Mouse (Mus musculus): Measurements from ENCODE around the gene Icam1. TPM values are rescaled to one million over a fixed set of nuclear protein-coding genes. Genes with fewer than 3 reads are reported as not detected.
A peak's percentile ranks its signal among the peaks of the same experiment; 100 is the strongest.

The Icam1 gene
- total and polyA plus RNA-seq, 2 experiments from 2014 or later, result 9.0 to 19.1 TPM

DNA sequence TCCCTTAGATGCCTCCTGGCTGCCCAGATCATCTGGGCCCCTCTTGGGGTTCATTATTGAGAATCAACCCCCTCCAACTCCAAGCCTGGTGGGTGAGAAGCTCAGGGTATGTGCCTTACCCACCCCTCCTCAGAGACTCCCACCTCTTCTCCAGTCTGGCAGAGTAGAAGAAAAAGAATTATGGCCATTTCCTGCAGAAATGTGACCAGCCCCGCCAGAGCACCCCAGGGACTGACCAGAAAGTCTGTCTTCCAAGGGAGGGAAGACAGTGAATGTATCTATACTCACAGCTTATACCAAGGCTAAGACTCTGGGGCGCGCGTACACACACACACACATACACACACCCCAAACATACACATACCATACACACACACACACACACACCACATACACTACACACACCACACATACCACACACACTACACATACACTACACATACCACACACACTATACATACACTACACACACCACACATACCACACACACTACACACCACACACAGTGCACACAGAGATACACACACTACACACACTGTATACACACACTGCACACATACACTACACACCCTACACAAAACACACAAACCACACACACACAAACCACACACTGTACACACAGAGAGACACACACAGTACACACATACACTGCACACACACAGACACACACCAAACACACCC, 42.6 kb upstream of the Icam1 start:
- Histone ChIP-seq H3K4me3 (ENCODE audit: low read depth, low read length) (no peak overlapping the region), H3K27ac (ENCODE audit: low read depth) (peak overlapping the region; percentile 76), H3K4me1 (ENCODE audit: control insufficient read depth, insufficient read depth) (peaks cover 26% of the 10 kb centered on the region; the same call in 1 of the 2 replicates), H3K9ac (replicated peaks; ENCODE audit: low read depth, low read length) (no peak overlapping the region; the same call in 1 of the 2 replicates), H3K4me2 (ENCODE audit: low read depth, low read length) (peak overlapping the region; percentile 34; the same call in 1 of the 2 replicates), H3K9me3 (replicated peaks; ENCODE audit: control insufficient read depth, low read length) (no peaks in the 10 kb centered on the region), H3K27me3 (ENCODE audit: control insufficient read depth, insufficient read depth, low read length) (no peaks in the 10 kb centered on the region), H3K36me3 (replicated peaks; ENCODE audit: control insufficient read depth, insufficient read depth, low read length) (peaks cover 10% of the 10 kb centered on the region)
- no peak for TF ChIP-seq EP300 (IDR thresholded peaks at IDR 0.05; ENCODE audit: low read depth)
- 90% methylated on average over 4 of the region's 4 CpGs for WGBS
- DNase-seq (ENCODE audit: low spot score) (no peak), ATAC-seq (ENCODE audit: insufficient read depth, low read depth) (no peak)

DNA sequence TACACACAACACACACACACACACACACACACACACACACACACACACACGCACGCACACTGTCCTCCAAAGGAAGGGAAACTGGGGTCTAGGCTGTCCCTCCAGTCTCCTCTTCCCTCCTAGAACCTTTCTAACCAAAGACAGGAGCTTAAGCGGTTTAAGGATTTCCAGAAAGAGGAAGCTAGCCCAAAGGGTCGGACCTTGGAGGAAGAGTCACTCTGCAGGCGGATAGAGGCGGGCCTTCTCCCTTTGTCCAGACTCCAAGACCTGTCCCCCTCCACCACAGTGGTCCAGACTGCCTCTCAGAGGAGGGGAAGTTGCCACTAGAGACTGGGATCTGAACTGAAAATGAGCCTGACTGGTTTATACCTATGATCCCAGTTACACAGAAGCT, 42.1 kb upstream of the Icam1 start:
- no peaks in the 10 kb centered on the region for H3K27me3 ChIP-seq (ENCODE audit: control insufficient read depth, insufficient read depth, low read length)
- 48% methylated on average over 6 of the region's 6 CpGs for WGBS
- TF ChIP-seq EP300 (IDR thresholded peaks at IDR 0.05; ENCODE audit: low read depth), result no peak
- H3K27ac ChIP-seq (ENCODE audit: low read depth), result peak overlapping the region; percentile 47
- no peak overlapping the region for H3K4me3 ChIP-seq (ENCODE audit: low read depth, low read length)
- ATAC-seq (ENCODE audit: insufficient read depth, low read depth), result no peak
- peaks cover 5% of the 10 kb centered on the region for H3K36me3 ChIP-seq (replicated peaks; ENCODE audit: control insufficient read depth, insufficient read depth, low read length)
- DNase-seq (ENCODE audit: low spot score), result no peak
- H3K4me1 ChIP-seq (ENCODE audit: control insufficient read depth, insufficient read depth), result peaks cover 26% of the 10 kb centered on the region; the same call in 1 of the 2 replicates
- no peak overlapping the region for H3K9ac ChIP-seq (replicated peaks; ENCODE audit: low read depth, low read length)
- no peaks in the 10 kb centered on the region for H3K9me3 ChIP-seq (replicated peaks; ENCODE audit: control insufficient read depth, low read length)
- H3K4me2 ChIP-seq (ENCODE audit: low read depth, low read length), result peak overlapping the region; percentile 34; the same call in 1 of the 2 replicates

DNA sequence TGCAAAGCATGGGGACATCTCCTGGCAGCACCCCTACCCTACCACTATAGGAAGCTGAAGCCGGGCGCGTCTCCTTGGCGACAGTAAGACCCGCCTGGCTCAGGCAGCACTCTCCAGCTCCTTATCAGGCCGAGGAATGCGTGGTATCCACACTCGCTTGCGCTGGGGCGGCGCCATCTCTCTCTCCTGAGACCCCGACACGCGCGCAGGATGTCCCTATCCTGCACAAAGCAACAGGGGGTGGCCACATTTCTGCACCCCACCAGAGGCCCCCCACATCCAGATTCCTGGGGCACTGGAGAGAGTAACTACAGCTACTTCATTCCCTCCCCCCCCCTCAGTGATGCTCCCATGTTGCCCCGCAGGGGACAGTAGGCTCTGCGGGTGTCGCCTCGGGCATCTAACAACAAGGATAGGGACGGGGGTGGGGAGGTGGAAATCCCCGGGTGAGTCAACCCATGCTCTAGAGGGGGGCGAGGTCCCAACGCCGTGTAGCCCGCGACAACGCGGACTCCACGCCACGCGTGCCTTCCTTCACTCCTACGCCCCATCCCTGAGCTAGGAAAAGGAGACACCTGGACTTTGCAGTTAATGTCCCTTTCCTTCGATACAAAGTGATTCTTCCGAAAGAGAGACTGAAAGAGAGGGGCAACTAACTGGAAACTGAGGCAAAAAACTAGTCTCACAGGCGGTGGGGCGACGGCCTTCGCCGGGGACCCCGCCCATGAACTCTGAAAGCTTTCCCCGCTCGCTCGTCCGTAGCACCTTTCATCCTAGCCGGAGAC, 40.2 kb upstream of the Icam1 start:
- H3K9ac ChIP-seq (replicated peaks; ENCODE audit: low read depth, low read length), result peak overlapping the region; percentile 80
- peak overlapping the region; percentile 94 for H3K4me2 ChIP-seq (ENCODE audit: low read depth, low read length)
- H3K9me3 ChIP-seq (replicated peaks; ENCODE audit: control insufficient read depth, low read length), result no peaks in the 10 kb centered on the region
- H3K36me3 ChIP-seq (replicated peaks; ENCODE audit: control insufficient read depth, insufficient read depth, low read length), result no peaks in the 10 kb centered on the region
- no peaks in the 10 kb centered on the region for H3K27me3 ChIP-seq (ENCODE audit: control insufficient read depth, insufficient read depth, low read length)
- TF ChIP-seq EP300 (IDR thresholded peaks at IDR 0.05; ENCODE audit: low read depth), result no peak
- no peak for TF ChIP-seq CTCF (IDR thresholded peaks at IDR 0.05; ENCODE audit: low read depth)
- peak overlapping the region; percentile 82 for H3K4me3 ChIP-seq (ENCODE audit: low read depth, low read length)
- WGBS, result 1% methylated on average over 45 of the region's 45 CpGs
- peak overlapping the region; percentile 86 for H3K27ac ChIP-seq (ENCODE audit: low read depth)
- DNase-seq (ENCODE audit: low spot score) (peak; percentile 82), ATAC-seq (ENCODE audit: insufficient read depth, low read depth) (peak; percentile 60)
- peaks cover 26% of the 10 kb centered on the region; the same call in 1 of the 2 replicates for H3K4me1 ChIP-seq (ENCODE audit: control insufficient read depth, insufficient read depth)

DNA sequence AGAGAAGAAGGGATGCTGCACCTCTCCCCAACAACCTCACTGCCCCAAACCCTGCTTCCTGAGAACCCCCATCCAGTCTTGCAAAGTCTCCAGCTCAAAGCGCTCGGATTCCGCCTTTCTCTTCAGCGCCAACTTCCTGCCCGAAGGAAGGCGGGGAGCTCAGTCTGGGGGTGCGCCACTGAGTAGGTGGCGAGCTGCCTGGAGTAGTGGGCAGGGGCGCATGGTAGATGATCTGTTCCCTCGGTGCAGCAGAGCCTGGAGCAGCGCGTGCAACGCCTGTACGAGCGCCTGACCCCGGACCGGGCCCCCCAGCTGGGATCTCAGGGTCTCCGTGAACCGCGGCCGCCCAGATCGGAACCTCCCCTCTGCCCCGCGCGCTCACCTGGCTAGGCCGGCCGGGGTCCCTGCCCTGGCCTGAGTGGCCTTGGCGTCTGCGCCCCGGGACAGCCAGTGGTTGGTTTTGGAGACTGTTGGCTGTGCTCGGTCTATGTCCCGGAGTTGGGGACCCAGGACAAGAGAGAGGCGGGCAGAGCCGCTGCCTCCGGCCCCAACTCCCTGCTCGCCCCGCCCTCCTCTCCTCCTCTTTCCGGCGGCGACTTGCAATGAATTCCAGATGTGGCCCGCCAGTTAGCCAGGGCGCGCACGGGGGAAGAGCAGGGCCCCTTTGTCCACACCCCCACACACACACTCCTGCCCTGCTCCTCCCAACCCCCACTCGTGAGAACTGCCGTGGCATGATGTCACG, 39.4 kb upstream of the Icam1 start, which contains the start of gene S1pr2:
Gene S1pr2, minus strand, starts transcription at position 566 of the 745 bp plus-strand sequence.
- TF ChIP-seq EP300 (IDR thresholded peaks at IDR 0.05; ENCODE audit: low read depth) (no peak; the same call in 1 of the 2 replicates), CTCF (IDR thresholded peaks at IDR 0.05; ENCODE audit: low read depth) (no peak)
- ATAC-seq (ENCODE audit: insufficient read depth, low read depth), result peak; percentile 73
- peak within 1 kb of the TSS; percentile 80 for H3K9ac ChIP-seq (replicated peaks; ENCODE audit: low read depth, low read length)
- peak within 1 kb of the TSS; percentile 94 for H3K4me2 ChIP-seq (ENCODE audit: low read depth, low read length)
- peak within 1 kb of the TSS; percentile 86 for H3K27ac ChIP-seq (ENCODE audit: low read depth)
- peak within 1 kb of the TSS; percentile 82 for H3K4me3 ChIP-seq (ENCODE audit: low read depth, low read length)
- no peaks in the 10 kb centered on the region for H3K9me3 ChIP-seq (replicated peaks; ENCODE audit: control insufficient read depth, low read length)
- H3K4me1 ChIP-seq (ENCODE audit: control insufficient read depth, insufficient read depth), result peaks cover 26% of the 10 kb centered on the region; the same call in 1 of the 2 replicates
- whole genome bisulfite sequencing, result under 1% methylated on average over 47 of the region's 47 CpGs
- peak; percentile 80 for DNase-seq (ENCODE audit: low spot score)
- H3K36me3 ChIP-seq (replicated peaks; ENCODE audit: control insufficient read depth, insufficient read depth, low read length), result no peaks in the 10 kb centered on the region
- H3K27me3 ChIP-seq (ENCODE audit: control insufficient read depth, insufficient read depth, low read length), result no peaks in the 10 kb centered on the region

DNA sequence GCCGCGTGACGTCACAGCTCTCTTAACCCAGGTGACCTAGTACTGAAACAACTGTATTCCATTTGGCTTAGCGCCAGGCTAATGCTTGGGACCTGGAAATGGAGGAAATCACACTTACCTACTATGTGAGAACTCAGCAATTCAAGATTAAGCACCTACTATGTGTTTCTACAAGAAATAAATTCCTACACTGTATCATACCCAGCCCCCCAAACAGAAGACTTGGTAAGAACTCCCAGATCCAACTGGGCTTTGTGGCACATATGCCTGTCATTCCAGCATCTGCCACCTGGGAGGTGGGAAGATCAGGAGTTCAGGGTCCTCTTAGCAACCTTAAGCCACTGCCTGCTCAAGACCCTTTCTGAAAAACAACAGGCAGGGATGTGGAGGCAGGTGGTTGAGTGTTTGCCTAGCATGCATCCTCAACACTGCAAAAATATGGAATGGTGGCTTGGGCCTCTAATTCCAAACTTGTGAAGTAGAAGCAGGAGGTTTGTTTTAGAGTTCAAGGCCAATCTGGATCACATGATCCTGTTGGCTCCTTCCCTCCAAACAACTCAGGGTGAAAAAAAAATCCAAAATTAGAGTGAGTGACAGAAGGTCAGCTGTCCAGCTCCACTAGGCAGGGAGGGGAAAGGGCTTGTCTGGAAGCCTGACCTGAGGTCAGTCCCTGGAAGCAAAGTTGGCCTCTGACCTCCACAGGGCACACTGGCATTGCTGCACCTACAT, 38.7 kb upstream of the Icam1 start:
- ATAC-seq (ENCODE audit: insufficient read depth, low read depth) (no peak), DNase-seq (ENCODE audit: low spot score) (no peak)
- H3K9ac ChIP-seq (replicated peaks; ENCODE audit: low read depth, low read length), result no peak overlapping the region
- peak overlapping the region; percentile 94 for H3K4me2 ChIP-seq (ENCODE audit: low read depth, low read length)
- TF ChIP-seq EP300 (IDR thresholded peaks at IDR 0.05; ENCODE audit: low read depth), result no peak
- no peak for TF ChIP-seq CTCF (IDR thresholded peaks at IDR 0.05; ENCODE audit: low read depth)
- 1% methylated on average over 4 of the region's 4 CpGs for WGBS
- H3K4me3 ChIP-seq (ENCODE audit: low read depth, low read length), result peak overlapping the region; percentile 82
- H3K36me3 ChIP-seq (replicated peaks; ENCODE audit: control insufficient read depth, insufficient read depth, low read length), result no peaks in the 10 kb centered on the region
- H3K27ac ChIP-seq (ENCODE audit: low read depth), result peak overlapping the region; percentile 86; the same call in 1 of the 2 replicates
- H3K27me3 ChIP-seq (ENCODE audit: control insufficient read depth, insufficient read depth, low read length), result no peaks in the 10 kb centered on the region
- H3K4me1 ChIP-seq (ENCODE audit: control insufficient read depth, insufficient read depth), result peaks cover 21% of the 10 kb centered on the region; the same call in 1 of the 2 replicates
- no peaks in the 10 kb centered on the region for H3K9me3 ChIP-seq (replicated peaks; ENCODE audit: control insufficient read depth, low read length)

All from heart, postnatal 0 days (tissue).